Mouse (Mus musculus): ENCODE measurements around the gene Ccdc88b. TPM values are rescaled to one million over a fixed set of nuclear protein-coding genes. Genes with fewer than 3 reads are reported as not detected.

Ccdc88b gene
- polyA plus RNA-seq, 1 experiment from 2014 or later = 2.8 TPM

- H3K9ac ChIP-seq (ENCODE audit: low read depth, low read length) = no peak overlapping the region
- H3K4me3 ChIP-seq (ENCODE audit: low read depth, low read length) = no peak overlapping the region
- H3K36me3 ChIP-seq (ENCODE audit: control insufficient read depth, insufficient read depth) = no peaks in the 10 kb centered on the region
- H3K4me2 ChIP-seq (ENCODE audit: low read depth, low read length) = no peak overlapping the region
- ATAC-seq (ENCODE audit: low read depth) = no peak
- 51% methylated on average over 4 of the region's 4 CpGs for WGBS (ENCODE audit: insufficient replicate concordance)
- no peak overlapping the region for H3K27ac ChIP-seq (ENCODE audit: low read length)
- no peaks in the 10 kb centered on the region for H3K9me3 ChIP-seq (replicated peaks; ENCODE audit: control insufficient read depth, low read length)
- no peaks in the 10 kb centered on the region for H3K4me1 ChIP-seq (ENCODE audit: control insufficient read depth, low read depth, low read length)
- no peaks in the 10 kb centered on the region for H3K27me3 ChIP-seq (ENCODE audit: control insufficient read depth, insufficient read depth, low read depth, low read length)
Observed at GRCm38 (mm10) chr19:6892512-6892911, 34.5 kb upstream of the Ccdc88b start.

- no peaks in the 10 kb centered on the region for H3K4me1 ChIP-seq (ENCODE audit: control insufficient read depth, low read depth, low read length)
- no peak overlapping the region for H3K27ac ChIP-seq (ENCODE audit: low read length)
- H3K4me2 ChIP-seq (ENCODE audit: low read depth, low read length) = no peak overlapping the region
- no peaks in the 10 kb centered on the region for H3K27me3 ChIP-seq (ENCODE audit: control insufficient read depth, insufficient read depth, low read depth, low read length)
- no peak overlapping the region for H3K4me3 ChIP-seq (ENCODE audit: low read depth, low read length)
- H3K36me3 ChIP-seq (ENCODE audit: control insufficient read depth, insufficient read depth) = no peaks in the 10 kb centered on the region
- no peaks in the 10 kb centered on the region for H3K9me3 ChIP-seq (replicated peaks; ENCODE audit: control insufficient read depth, low read length)
- 67% methylated on average over 4 of the region's 4 CpGs for WGBS (ENCODE audit: insufficient replicate concordance)
- no peak overlapping the region for H3K9ac ChIP-seq (ENCODE audit: low read depth, low read length)
- ATAC-seq (ENCODE audit: low read depth) = no peak
Observed at GRCm38 (mm10) chr19:6877965-6878364, 20.0 kb upstream of the Ccdc88b start.

GRCm38 (mm10) chr19:6876799-6877198, 18.8 kb upstream of the Ccdc88b start:
- Histone ChIP-seq H3K27me3 (ENCODE audit: control insufficient read depth, insufficient read depth, low read depth, low read length) (no peaks in the 10 kb centered on the region), H3K27ac (ENCODE audit: low read length) (no peak overlapping the region), H3K4me2 (ENCODE audit: low read depth, low read length) (no peak overlapping the region), H3K4me1 (ENCODE audit: control insufficient read depth, low read depth, low read length) (peaks cover 5% of the 10 kb centered on the region), H3K9me3 (replicated peaks; ENCODE audit: control insufficient read depth, low read length) (no peaks in the 10 kb centered on the region), H3K36me3 (ENCODE audit: control insufficient read depth, insufficient read depth) (no peaks in the 10 kb centered on the region), H3K4me3 (ENCODE audit: low read depth, low read length) (no peak overlapping the region), H3K9ac (ENCODE audit: low read depth, low read length) (no peak overlapping the region)
- ATAC-seq (ENCODE audit: low read depth) = no peak

GRCm38 (mm10) chr19:6875834-6876233, 17.8 kb upstream of the Ccdc88b start:
- Histone ChIP-seq H3K27me3 (ENCODE audit: control insufficient read depth, insufficient read depth, low read depth, low read length) (no peaks in the 10 kb centered on the region), H3K36me3 (ENCODE audit: control insufficient read depth, insufficient read depth) (no peaks in the 10 kb centered on the region), H3K9me3 (replicated peaks; ENCODE audit: control insufficient read depth, low read length) (no peaks in the 10 kb centered on the region), H3K4me2 (ENCODE audit: low read depth, low read length) (no peak overlapping the region), H3K4me1 (ENCODE audit: control insufficient read depth, low read depth, low read length) (peaks cover 14% of the 10 kb centered on the region), H3K27ac (ENCODE audit: low read length) (no peak overlapping the region), H3K9ac (ENCODE audit: low read depth, low read length) (no peak overlapping the region), H3K4me3 (ENCODE audit: low read depth, low read length) (no peak overlapping the region)
- no peak for ATAC-seq (ENCODE audit: low read depth)
- WGBS (ENCODE audit: insufficient replicate concordance) = 74% methylated on average over 6 of the region's 6 CpGs

- Histone ChIP-seq H3K4me3 (ENCODE audit: low read depth, low read length) (no peak overlapping the region), H3K9ac (ENCODE audit: low read depth, low read length) (no peak overlapping the region), H3K27ac (ENCODE audit: low read length) (no peak overlapping the region), H3K4me2 (ENCODE audit: low read depth, low read length) (no peak overlapping the region), H3K4me1 (ENCODE audit: control insufficient read depth, low read depth, low read length) (peaks cover 14% of the 10 kb centered on the region), H3K36me3 (ENCODE audit: control insufficient read depth, insufficient read depth) (no peaks in the 10 kb centered on the region), H3K27me3 (ENCODE audit: control insufficient read depth, insufficient read depth, low read depth, low read length) (no peaks in the 10 kb centered on the region), H3K9me3 (replicated peaks; ENCODE audit: control insufficient read depth, low read length) (no peaks in the 10 kb centered on the region)
- 52% methylated on average over 1 of the region's 1 CpGs for WGBS (ENCODE audit: insufficient replicate concordance)
- no peak for ATAC-seq (ENCODE audit: low read depth)
Observed at GRCm38 (mm10) chr19:6874257-6874656, 16.2 kb upstream of the Ccdc88b start.

- no peak for ATAC-seq (ENCODE audit: low read depth)
- 50% methylated on average over 3 of the region's 3 CpGs for WGBS (ENCODE audit: insufficient replicate concordance)
- H3K4me1 ChIP-seq (ENCODE audit: control insufficient read depth, low read depth, low read length) = peaks cover 14% of the 10 kb centered on the region
Observed at GRCm38 (mm10) chr19:6872701-6873100, 14.7 kb upstream of the Ccdc88b start.

GRCm38 (mm10) chr19:6871574-6872271, 13.7 kb upstream of the Ccdc88b start:
- Histone ChIP-seq H3K9ac (ENCODE audit: low read depth, low read length) (no peak overlapping the region), H3K27ac (ENCODE audit: low read length) (peak overlapping the region; percentile 38), H3K9me3 (replicated peaks; ENCODE audit: control insufficient read depth, low read length) (no peaks in the 10 kb centered on the region), H3K27me3 (ENCODE audit: control insufficient read depth, insufficient read depth, low read depth, low read length) (no peaks in the 10 kb centered on the region), H3K4me1 (ENCODE audit: control insufficient read depth, low read depth, low read length) (peaks cover 14% of the 10 kb centered on the region), H3K4me3 (ENCODE audit: low read depth, low read length) (no peak overlapping the region), H3K4me2 (ENCODE audit: low read depth, low read length) (peak overlapping the region; percentile 33; the same call in 1 of the 2 replicates), H3K36me3 (ENCODE audit: control insufficient read depth, insufficient read depth) (no peaks in the 10 kb centered on the region)
- 40% methylated on average over 5 of the region's 5 CpGs for WGBS (ENCODE audit: insufficient replicate concordance)
- ATAC-seq (ENCODE audit: low read depth) = peak; percentile 47; the same call in 1 of the 2 replicates

More at GRCm38 (mm10) chr19:6872701-6873100, 14.7 kb upstream of the Ccdc88b start:
- no peak overlapping the region for H3K4me3 ChIP-seq (ENCODE audit: low read depth, low read length)
- H3K9ac ChIP-seq (ENCODE audit: low read depth, low read length) = no peak overlapping the region
- no peak overlapping the region for H3K27ac ChIP-seq (ENCODE audit: low read length)
- H3K27me3 ChIP-seq (ENCODE audit: control insufficient read depth, insufficient read depth, low read depth, low read length) = no peaks in the 10 kb centered on the region
- no peaks in the 10 kb centered on the region for H3K36me3 ChIP-seq (ENCODE audit: control insufficient read depth, insufficient read depth)
- H3K9me3 ChIP-seq (replicated peaks; ENCODE audit: control insufficient read depth, low read length) = no peaks in the 10 kb centered on the region
- H3K4me2 ChIP-seq (ENCODE audit: low read depth, low read length) = no peak overlapping the region

GRCm38 (mm10) chr19:6869355-6869754, 11.3 kb upstream of the Ccdc88b start:
- H3K4me2 ChIP-seq (ENCODE audit: low read depth, low read length) = peak overlapping the region; percentile 73
- no peaks in the 10 kb centered on the region for H3K9me3 ChIP-seq (replicated peaks; ENCODE audit: control insufficient read depth, low read length)
- H3K4me1 ChIP-seq (ENCODE audit: control insufficient read depth, low read depth, low read length) = peaks cover 14% of the 10 kb centered on the region
- H3K36me3 ChIP-seq (ENCODE audit: control insufficient read depth, insufficient read depth) = no peaks in the 10 kb centered on the region
- 2% methylated on average over 5 of the region's 5 CpGs for WGBS (ENCODE audit: insufficient replicate concordance)
- no peaks in the 10 kb centered on the region for H3K27me3 ChIP-seq (ENCODE audit: control insufficient read depth, insufficient read depth, low read depth, low read length)
- peak overlapping the region; percentile 59 for H3K4me3 ChIP-seq (ENCODE audit: low read depth, low read length)
- H3K9ac ChIP-seq (ENCODE audit: low read depth, low read length) = peak overlapping the region; percentile 69
- H3K27ac ChIP-seq (ENCODE audit: low read length) = peak overlapping the region; percentile 62; the same call in 1 of the 2 replicates
- ATAC-seq (ENCODE audit: low read depth) = peak; percentile 67

- peaks cover 3% of the 10 kb centered on the region for H3K4me1 ChIP-seq (ENCODE audit: control insufficient read depth, low read depth, low read length)
- H3K4me3 ChIP-seq (ENCODE audit: low read depth, low read length) = no peak overlapping the region
- H3K27me3 ChIP-seq (ENCODE audit: control insufficient read depth, insufficient read depth, low read depth, low read length) = no peaks in the 10 kb centered on the region
- no peak overlapping the region for H3K27ac ChIP-seq (ENCODE audit: low read length)
- H3K4me2 ChIP-seq (ENCODE audit: low read depth, low read length) = no peak overlapping the region
- no peak overlapping the region for H3K9ac ChIP-seq (ENCODE audit: low read depth, low read length)
- no peak for ATAC-seq (ENCODE audit: low read depth)
- no peaks in the 10 kb centered on the region for H3K36me3 ChIP-seq (ENCODE audit: control insufficient read depth, insufficient read depth)
- 82% methylated on average over 4 of the region's 4 CpGs for WGBS (ENCODE audit: insufficient replicate concordance)
- no peaks in the 10 kb centered on the region for H3K9me3 ChIP-seq (replicated peaks; ENCODE audit: control insufficient read depth, low read length)
Observed at GRCm38 (mm10) chr19:6861451-6861850, 3.4 kb upstream of the Ccdc88b start.

Measured in liver, embryonic 16.5 days (tissue).